15 mouse cellular contexts compared by ENCODE assay signal in genomic region chr17:78244752-78245151, GRCm38 (mm10). TPM values are rescaled to one million over a fixed set of nuclear protein-coding genes. Genes with fewer than 3 reads are reported as not detected.
DNase-seq lines count a peak whose midpoint lies in the region; ATAC-seq and TF ChIP-seq lines count a peak whose summit lies in the region.
"Had no signal": no experiment of that assay in that cellular context is flagged by ENCODE, and none has a peak within 500 bp of the region (broad histone marks: within the 10 kb centered on the region; RNA-seq: fewer than 3 reads in every experiment).

No protein-coding gene starts in this region.

- H3K27me3 ChIP-seq in kidney, embryonic 14.5 days (ENCODE audit: control insufficient read depth, insufficient read depth, low read length) = no peaks in the 10 kb centered on the region
- no peaks in the 10 kb centered on the region for H3K27me3 ChIP-seq in heart, embryonic 16.5 days (ENCODE audit: control insufficient read depth, insufficient read depth, low read length)
- no peaks in the 10 kb centered on the region for H3K27me3 ChIP-seq in liver, embryonic 14.5 days (ENCODE audit: control insufficient read depth, insufficient read depth, low read length)
- no peaks in the 10 kb centered on the region for H3K27me3 ChIP-seq in midbrain, embryonic 14.5 days (ENCODE audit: control insufficient read depth, insufficient read depth, low read length)
- H3K27me3 ChIP-seq: embryonic facial prominence, embryonic 13.5 days; limb, embryonic 15.5 days; neural tube, embryonic 15.5 days had no signal

- H3K9me3 ChIP-seq in kidney, embryonic 14.5 days (ENCODE audit: control insufficient read depth, low read length) = no peaks in the 10 kb centered on the region
- H3K9me3 ChIP-seq in heart, embryonic 16.5 days (replicated peaks; ENCODE audit: control insufficient read depth, low read length) = no peaks in the 10 kb centered on the region
- no peaks in the 10 kb centered on the region for H3K9me3 ChIP-seq in liver, embryonic 14.5 days (ENCODE audit: control insufficient read depth, low read length)
- H3K9me3 ChIP-seq in midbrain, embryonic 14.5 days (ENCODE audit: control insufficient read depth, low read length) = no peaks in the 10 kb centered on the region
- H3K9me3 ChIP-seq: embryonic facial prominence, embryonic 13.5 days; limb, embryonic 15.5 days; neural tube, embryonic 15.5 days had no signal

- H3K4me1 ChIP-seq in kidney, embryonic 14.5 days (ENCODE audit: control insufficient read depth, insufficient read depth, low read length) = peaks cover 29% of the 10 kb centered on the region; the same call in 1 of the 2 replicates
- peaks cover 15% of the 10 kb centered on the region for H3K4me1 ChIP-seq in heart, embryonic 16.5 days (ENCODE audit: control insufficient read depth, insufficient read depth, low read length)
- peaks cover 29 to 37% of the 10 kb centered on the region in 2 experiments for H3K4me1 ChIP-seq in liver, embryonic 14.5 days (replicated peaks; ENCODE audit: control insufficient read depth in 2 of 2, insufficient read depth in 2 of 2, low read length in 1 of 2)
- H3K4me1 ChIP-seq in midbrain, embryonic 14.5 days (ENCODE audit: control insufficient read depth, insufficient read depth, low read length) = peaks cover 8% of the 10 kb centered on the region

- H3K4me3 ChIP-seq in gastrocnemius, adult 2 months = peak overlapping the region; percentile 49
- H3K4me3 ChIP-seq in kidney, embryonic 14.5 days (ENCODE audit: low read length) = no peak overlapping the region
- no peak overlapping the region for H3K4me3 ChIP-seq in heart, embryonic 16.5 days (ENCODE audit: low read length)
- H3K4me3 ChIP-seq in liver, embryonic 14.5 days (ENCODE audit: insufficient read depth in 1 of 2, low read depth in 2 of 2, low read length in 2 of 2) = no peak overlapping the region
- no peak overlapping the region for H3K4me3 ChIP-seq in midbrain, embryonic 14.5 days (replicated peaks; ENCODE audit: low read depth, low read length)
- H3K4me3 ChIP-seq: embryonic facial prominence, embryonic 13.5 days; limb, embryonic 15.5 days; neural tube, embryonic 15.5 days had no signal

- no peak for ATAC-seq in kidney, embryonic 14.5 days (ENCODE audit: low FRiP score, low TSS enrichment)
- ATAC-seq in heart, embryonic 16.5 days (replicated peaks; ENCODE audit: extremely low read depth, insufficient read depth, low FRiP score) = no peak
- no peak for ATAC-seq in liver, embryonic 14.5 days (ENCODE audit: insufficient read depth)
- ATAC-seq in midbrain, embryonic 14.5 days (ENCODE audit: low FRiP score, low TSS enrichment) = no peak

- no peak overlapping the region for H3K9ac ChIP-seq in kidney, embryonic 14.5 days (ENCODE audit: low read depth, low read length)
- no peak overlapping the region for H3K9ac ChIP-seq in heart, embryonic 16.5 days (ENCODE audit: low read length)
- H3K9ac ChIP-seq in liver, embryonic 14.5 days (replicated peaks) = no peak overlapping the region; the same call in 1 of the 2 replicates
- H3K9ac ChIP-seq in midbrain, embryonic 14.5 days (replicated peaks; ENCODE audit: low read length) = no peak overlapping the region
- H3K9ac ChIP-seq: embryonic facial prominence, embryonic 13.5 days; limb, embryonic 15.5 days; neural tube, embryonic 15.5 days had no signal

- no peaks in the 10 kb centered on the region for H3K36me3 ChIP-seq in kidney, embryonic 14.5 days (ENCODE audit: control insufficient read depth, insufficient read depth, low read length)
- H3K36me3 ChIP-seq in heart, embryonic 16.5 days (ENCODE audit: control insufficient read depth, insufficient read depth) = no peaks in the 10 kb centered on the region
- H3K36me3 ChIP-seq in liver, embryonic 14.5 days (replicated peaks; ENCODE audit: control insufficient read depth, insufficient read depth, low read depth) = no peaks in the 10 kb centered on the region
- H3K36me3 ChIP-seq in midbrain, embryonic 14.5 days (ENCODE audit: control insufficient read depth, insufficient read depth, low read length) = no peaks in the 10 kb centered on the region
- H3K36me3 ChIP-seq: embryonic facial prominence, embryonic 13.5 days; limb, embryonic 15.5 days; neural tube, embryonic 15.5 days had no signal

- intact Hi-C loops in gastrocnemius, adult 2 months (cut with DNase I) = loop anchor here (5.0 kb wide), 1 partner anchor 32 kb away; no protein-coding TSS in a partner anchor

- no peak for TF ChIP-seq EP300 in liver, embryonic 14.5 days (IDR thresholded peaks at IDR 0.05; ENCODE audit: low read depth)

- peak overlapping the region; percentile 68 for H3K27ac ChIP-seq in gastrocnemius, adult 2 months
- H3K27ac ChIP-seq in kidney, embryonic 14.5 days (ENCODE audit: low read depth, low read length) = peak overlapping the region; percentile 48; the same call in 1 of the 2 replicates
- H3K27ac ChIP-seq in heart, embryonic 16.5 days (ENCODE audit: low read length) = peak overlapping the region; percentile 24
- H3K27ac ChIP-seq in liver, embryonic 14.5 days = no peak overlapping the region
- H3K27ac ChIP-seq in midbrain, embryonic 14.5 days (replicated peaks; ENCODE audit: low read depth, low read length) = no peak overlapping the region
- H3K27ac ChIP-seq: embryonic facial prominence, embryonic 13.5 days; limb, embryonic 15.5 days; neural tube, embryonic 15.5 days had no signal

- TF ChIP-seq CTCF in gastrocnemius, adult 2 months (IDR thresholded peaks at IDR 0.05) = no peak
- TF ChIP-seq CTCF in liver, embryonic 14.5 days (IDR thresholded peaks at IDR 0.05; ENCODE audit: low read depth) = no peak

- DNase-seq in gastrocnemius, adult 2 months = no peak
- DNase-seq in gastrocnemius, postnatal 10 days = no peak
- DNase-seq in kidney, adult 11 months = no peak
- DNase-seq in liver, embryonic 14.5 days (ENCODE audit: low read depth in 3 of 3, low spot score in 3 of 3) = no peak
- no peak for DNase-seq in midbrain, embryonic 14.5 days
- no peak for DNase-seq in left cerebral cortex, adult 9 months (ENCODE audit: low spot score in 2 of 2)
- DNase-seq: cerebellum, adult 9-11 months; layer of hippocampus, postnatal 36 days; thymus, postnatal 25 days had no signal

- no peak overlapping the region for H3K4me2 ChIP-seq in kidney, embryonic 14.5 days (replicated peaks; ENCODE audit: low read depth, low read length)
- peak overlapping the region; percentile 14; the same call in 1 of the 2 replicates for H3K4me2 ChIP-seq in heart, embryonic 16.5 days (ENCODE audit: low read depth, low read length)
- H3K4me2 ChIP-seq in liver, embryonic 14.5 days (ENCODE audit: low read depth) = peak overlapping the region; percentile 13
- H3K4me2 ChIP-seq in midbrain, embryonic 14.5 days (ENCODE audit: low read length) = no peak overlapping the region
- H3K4me2 ChIP-seq: embryonic facial prominence, embryonic 13.5 days; limb, embryonic 15.5 days; neural tube, embryonic 15.5 days had no signal

- WGBS in kidney, embryonic 14.5 days = 37% methylated on average over 6 of the region's 6 CpGs
- WGBS in heart, embryonic 16.5 days = 54% methylated on average over 6 of the region's 6 CpGs
- 26% methylated on average over 6 of the region's 6 CpGs for WGBS in liver, embryonic 14.5 days (ENCODE audit: insufficient replicate concordance)
- 85% methylated on average over 6 of the region's 6 CpGs for WGBS in midbrain, embryonic 14.5 days

RNA-seq across cellular contexts. Expression of gene Crim1, which starts 44.7 kb away (rescaled TPM):
- total RNA-seq in gastrocnemius, adult 2 months (2021) = 10 to 100 TPM; 37.5 to 46.3 TPM
- total RNA-seq in gastrocnemius, postnatal 10 days (2021) = 10 to 100 TPM; 19.8 to 22.5 TPM
- 6.1 and 9.4 TPM in 2 replicates for polyA plus RNA-seq in kidney, embryonic 14.5 days (2014; fragmentation: Nextera tagmentation; extraction: Ambion mirVana)
- polyA plus RNA-seq in heart, embryonic 16.5 days (2015; fragmentation: Nextera tagmentation; extraction: Ambion mirVana) = 2.3 and 2.7 TPM in 2 replicates
- 0.77 and 0.95 TPM in 2 replicates for polyA plus RNA-seq in liver, embryonic 14.5 days (2012; rRNA removed)
- 0.47 and 0.74 TPM in 2 replicates for polyA plus RNA-seq in liver, embryonic 14.5 days (2014; fragmentation: Nextera tagmentation; extraction: Ambion mirVana)
- 11.9 and 13.6 TPM in 2 replicates for polyA plus RNA-seq in midbrain, embryonic 14.5 days (2014; fragmentation: Nextera tagmentation; extraction: Ambion mirVana)
- total RNA-seq: MEL had no signal

Comparison
In these comparisons a context has a peak if more than half of its experiments do, and no peak if none do; other contexts are left out.
1. H3K27ac ChIP-seq: peak in gastrocnemius, adult 2 months (single experiment), kidney, embryonic 14.5 days (single experiment) and heart, embryonic 16.5 days (single experiment); none in liver, embryonic 14.5 days (single experiment) and midbrain, embryonic 14.5 days (single experiment).
2. H3K4me2 ChIP-seq: peak in heart, embryonic 16.5 days (single experiment) and liver, embryonic 14.5 days (single experiment); none in kidney, embryonic 14.5 days (single experiment) and midbrain, embryonic 14.5 days (single experiment).